Mouse (Mus musculus): ENCODE measurements around the gene Sirt2.
A peak's percentile ranks its signal among the peaks of the same experiment; 100 is the strongest.

Sirt2 gene

DNA sequence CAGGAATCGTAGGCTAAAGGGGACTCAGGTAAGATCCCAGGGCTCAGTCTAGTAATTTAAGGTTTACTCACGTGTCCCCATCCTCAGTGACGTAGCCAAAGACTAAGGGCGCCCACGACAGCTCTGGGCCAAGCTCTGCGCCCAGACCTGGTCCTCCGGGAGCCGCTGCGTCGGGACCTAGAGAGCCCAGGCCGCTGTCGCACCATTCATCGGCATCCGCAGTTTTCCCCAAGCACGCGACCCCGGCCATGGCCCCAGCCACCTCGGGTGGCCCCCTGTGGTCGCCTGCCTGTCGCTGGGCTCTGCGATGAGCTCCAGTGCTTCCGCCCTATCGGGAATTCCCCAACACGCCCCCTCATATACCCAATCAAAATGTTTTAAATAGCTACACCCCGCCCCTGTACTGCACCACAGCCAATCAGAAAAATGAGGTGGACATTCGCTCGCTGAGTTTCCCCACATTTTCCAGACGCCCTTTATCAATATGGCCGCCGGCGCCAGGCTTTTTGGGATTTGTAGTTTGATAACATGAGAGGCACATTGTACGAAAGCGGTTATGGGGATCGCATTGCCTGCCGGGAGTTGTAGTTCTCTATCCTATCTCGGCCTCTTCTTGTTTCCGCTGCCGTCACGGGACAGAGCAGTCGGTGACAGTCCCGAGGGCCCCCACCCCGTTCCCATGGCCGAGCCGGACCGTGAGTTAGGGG is at the start of gene Sirt2:
TSS of gene Sirt2 (plus strand) at position 563 of the 707 bp plus-strand sequence.
- DNase-seq (ENCODE audit: low spot score in 2 of 2), result peak; percentile 88 to 97

GRCm38 (mm10) chr7:28717726-28718125 is 48.8 kb upstream of the Sirt2 start:
- no peak for DNase-seq (ENCODE audit: low spot score in 2 of 2)

DNA sequence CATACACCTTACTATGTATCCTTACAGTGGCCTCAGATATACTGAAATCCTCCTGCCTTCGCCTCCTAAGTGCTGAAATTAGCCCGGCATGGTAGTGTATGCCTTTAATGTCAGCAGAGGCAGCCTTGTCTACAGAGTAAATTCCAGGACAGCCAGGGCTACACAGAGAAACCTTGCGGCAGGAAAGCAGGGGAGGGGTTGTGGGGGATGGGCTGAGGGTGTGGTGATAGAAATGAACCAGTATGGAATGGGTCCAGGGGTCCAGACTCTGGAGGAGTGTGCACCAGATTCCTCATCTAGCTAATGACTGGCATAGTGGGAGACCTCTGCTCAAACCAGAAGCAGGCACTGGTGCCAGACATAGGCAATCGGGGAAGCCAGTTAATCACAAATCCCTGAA is 47.4 kb upstream of the Sirt2 start:
- no peak for DNase-seq (ENCODE audit: low spot score in 2 of 2)

- DNase-seq (ENCODE audit: low spot score in 2 of 2), result no peak
Observed at GRCm38 (mm10) chr7:28719650-28720049, 46.9 kb upstream of the Sirt2 start.

DNA sequence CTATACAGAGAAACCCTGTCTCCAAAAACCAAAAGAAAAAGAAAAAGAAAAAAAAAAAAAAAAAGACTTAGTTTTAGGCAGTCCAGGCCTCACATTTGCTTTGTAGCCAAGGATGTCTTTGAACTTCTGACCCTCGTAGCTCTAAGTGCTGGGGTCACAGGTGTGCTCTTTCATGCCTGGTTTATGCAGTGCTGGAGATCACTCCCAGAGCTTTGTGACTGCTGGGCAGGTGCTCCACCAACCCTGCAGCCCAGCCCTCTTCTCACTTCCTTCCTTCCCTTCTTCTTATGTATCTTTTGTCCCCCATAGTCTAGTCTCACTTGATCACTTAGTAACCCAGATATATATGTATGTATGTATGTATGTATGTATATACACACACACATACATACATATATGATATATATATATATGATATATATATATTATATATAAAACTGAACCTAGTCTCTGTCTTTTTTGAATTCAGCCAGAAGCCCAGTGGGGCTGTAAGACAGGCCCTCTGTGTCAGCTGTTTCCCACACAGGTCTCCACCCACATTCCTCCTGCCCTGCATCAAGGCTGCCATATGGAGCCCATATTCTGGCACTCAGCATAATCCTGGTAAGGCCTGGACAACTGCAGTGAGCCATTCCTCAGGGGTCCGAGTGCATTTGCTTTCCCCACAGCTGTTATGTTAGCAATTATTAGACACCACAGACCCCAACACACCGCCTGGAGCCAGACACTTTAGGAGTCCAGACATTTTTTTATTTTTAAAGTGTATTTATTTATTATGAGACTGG is 45.6 kb upstream of the Sirt2 start:
- DNase-seq (ENCODE audit: low spot score in 2 of 2), result no peak

GRCm38 (mm10) chr7:28722079-28722478 is 44.5 kb upstream of the Sirt2 start:
- no peak for DNase-seq (ENCODE audit: low spot score in 2 of 2)

DNA sequence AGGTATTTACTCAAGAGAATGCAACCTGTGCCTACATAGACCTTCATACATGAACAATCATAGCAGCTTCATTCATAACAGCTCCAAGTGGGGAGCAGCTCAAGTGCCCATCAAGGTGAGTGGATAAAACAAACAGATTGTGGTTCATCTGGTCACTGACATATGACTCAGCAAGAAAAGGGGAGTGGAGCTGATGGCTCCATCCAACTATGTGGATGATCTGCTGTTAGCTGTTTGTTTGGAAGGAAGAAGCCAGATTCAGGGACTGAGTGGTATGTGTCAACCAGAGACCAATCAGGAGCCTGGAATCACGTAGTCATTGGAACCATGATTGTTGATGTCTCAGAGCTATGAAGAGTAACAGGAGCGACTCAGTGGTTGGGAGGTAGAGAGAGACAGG is 41.9 kb upstream of the Sirt2 start:
- no peak for DNase-seq (ENCODE audit: low spot score in 2 of 2)

GRCm38 (mm10) chr7:28726600-28726999 is 39.9 kb upstream of the Sirt2 start:
- DNase-seq (ENCODE audit: low spot score in 2 of 2), result peak; percentile 42 to 79

- no peak for DNase-seq (ENCODE audit: low spot score in 2 of 2)
Observed at GRCm38 (mm10) chr7:28727649-28728340, 38.7 kb upstream of the Sirt2 start.

GRCm38 (mm10) chr7:28732341-28733142 is 34.0 kb upstream of the Sirt2 start:
- peak; percentile 53 to 80 for DNase-seq (ENCODE audit: low spot score in 2 of 2)

DNA sequence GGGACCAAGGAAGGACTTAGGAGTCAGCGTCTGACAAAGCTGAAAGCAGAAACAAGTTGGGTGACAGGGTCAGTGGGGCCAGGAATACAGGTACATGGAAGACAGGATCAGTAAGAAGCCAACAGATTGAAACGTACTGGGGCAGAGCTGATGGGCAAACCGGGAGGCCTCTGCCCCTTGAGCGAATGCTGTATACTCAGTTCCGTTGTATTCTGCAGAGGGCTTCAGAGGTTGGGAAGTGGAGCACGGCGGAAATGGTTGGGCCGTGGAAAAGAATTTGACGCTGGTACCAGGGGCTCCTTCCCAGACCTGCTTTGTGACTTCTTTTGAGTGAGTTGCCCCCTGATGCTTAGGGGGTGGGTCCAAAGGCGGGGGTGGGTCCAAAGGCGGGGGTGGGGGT is 33.3 kb upstream of the Sirt2 start:
- no peak for DNase-seq (ENCODE audit: low spot score in 2 of 2)

DNA sequence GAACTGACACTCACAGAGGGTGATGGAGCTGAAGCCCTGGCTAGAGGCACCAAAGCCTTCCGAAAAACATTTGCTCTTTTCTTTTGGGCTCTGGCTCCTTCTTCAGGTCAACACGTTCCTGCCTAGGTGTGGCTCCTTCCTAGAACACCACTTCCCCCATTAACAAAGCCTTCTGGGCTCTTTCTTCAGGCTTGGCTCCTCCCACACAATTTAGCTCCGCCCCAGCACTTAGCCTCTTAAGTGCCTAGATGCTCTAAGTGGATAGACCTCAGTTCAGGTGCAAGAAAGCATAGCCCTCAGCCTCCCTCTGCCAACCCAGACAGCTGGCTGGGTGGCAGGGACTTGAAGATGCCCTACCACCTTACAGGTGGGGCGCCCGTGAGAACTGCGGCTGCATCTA is 30.8 kb upstream of the Sirt2 start:
- no peak for DNase-seq (ENCODE audit: low spot score in 2 of 2)

DNA sequence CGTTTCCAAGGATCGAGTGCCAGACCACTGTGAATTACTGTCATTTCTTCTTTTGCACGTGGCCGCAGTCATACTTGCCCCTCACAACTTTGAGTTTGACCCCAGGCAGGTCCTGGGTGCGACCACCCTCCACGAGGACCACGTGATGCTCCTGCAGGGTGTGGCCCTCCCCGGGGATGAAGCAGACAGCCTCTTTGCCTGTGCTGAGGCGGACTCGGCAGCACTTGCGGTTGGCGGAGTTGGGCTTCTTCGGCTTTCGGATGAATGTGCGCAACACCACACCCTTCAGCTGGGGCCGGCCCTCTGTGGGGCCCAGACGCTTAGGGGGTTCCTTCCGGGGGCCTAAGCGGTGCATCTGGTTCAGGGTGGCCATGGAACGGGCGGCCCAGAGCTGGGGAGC is 26.7 kb upstream of the Sirt2 start:
- no peak for DNase-seq (ENCODE audit: low spot score in 2 of 2)

DNA sequence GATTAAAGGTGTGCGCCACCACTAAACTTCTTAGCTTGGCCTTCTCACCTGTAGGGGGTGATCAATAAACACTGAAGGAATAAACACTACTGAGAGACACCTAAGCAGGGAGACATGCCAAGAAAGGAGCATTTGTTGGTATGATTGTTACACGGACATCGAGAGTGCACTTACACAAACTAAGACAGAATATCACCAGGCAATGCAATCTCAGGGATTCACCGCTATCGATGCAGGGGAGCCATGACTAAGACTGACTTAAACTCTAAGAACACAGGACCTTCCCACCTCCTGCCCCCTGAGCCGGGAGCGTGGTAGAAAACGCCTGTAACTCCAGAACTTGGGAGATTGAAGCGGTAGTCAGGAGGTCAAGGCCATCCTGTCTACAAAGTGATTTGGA is 25.6 kb upstream of the Sirt2 start:
- DNase-seq (ENCODE audit: low spot score in 2 of 2), result no peak

- DNase-seq (ENCODE audit: low spot score in 2 of 2), result no peak
Observed at GRCm38 (mm10) chr7:28741368-28741708, 25.2 kb upstream of the Sirt2 start.

DNA sequence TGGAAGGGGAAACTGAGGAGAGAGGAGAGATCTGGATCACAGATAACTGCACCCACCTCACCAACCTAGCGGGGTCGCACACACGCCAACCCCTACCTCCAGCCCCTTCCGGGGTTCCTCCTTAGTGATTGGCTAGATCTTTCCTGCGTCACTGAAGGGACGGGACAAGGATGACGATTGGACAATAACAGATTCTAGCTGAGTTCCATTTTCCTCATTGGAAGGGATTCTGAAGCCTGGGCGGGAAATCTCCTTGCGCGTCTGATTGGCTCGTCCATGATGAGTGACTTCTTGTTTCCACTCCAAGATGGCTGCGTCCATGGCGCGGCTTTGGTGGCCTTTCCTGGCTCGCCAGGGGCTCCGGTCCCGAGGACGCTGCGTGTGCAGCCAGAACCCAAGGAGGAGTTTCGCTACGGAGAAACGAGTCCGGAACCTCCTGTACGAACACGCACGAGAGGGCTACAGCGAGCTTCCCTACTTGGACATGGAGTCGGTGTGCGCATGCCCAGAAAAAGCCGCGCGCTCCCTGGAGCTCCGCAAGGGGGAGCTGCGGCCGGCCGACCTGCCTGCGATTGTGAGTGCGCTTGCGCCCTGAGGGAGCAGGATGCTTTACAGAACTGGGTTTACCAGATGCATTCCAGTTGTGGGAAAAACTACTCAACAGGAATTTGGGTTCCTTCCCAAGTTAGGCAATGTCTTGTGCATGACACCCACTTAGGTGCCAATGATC is 24.7 kb upstream of the Sirt2 start, which contains the start of the genes Mrps12 and Sars2:
TSS of gene Mrps12 (minus strand) at position 112 of the 730 bp plus-strand sequence.
TSS of gene Sars2 (plus strand) at position 284 of the 730 bp plus-strand sequence.
- DNase-seq (ENCODE audit: low spot score in 2 of 2), result peak; percentile 93 to 97

DNA sequence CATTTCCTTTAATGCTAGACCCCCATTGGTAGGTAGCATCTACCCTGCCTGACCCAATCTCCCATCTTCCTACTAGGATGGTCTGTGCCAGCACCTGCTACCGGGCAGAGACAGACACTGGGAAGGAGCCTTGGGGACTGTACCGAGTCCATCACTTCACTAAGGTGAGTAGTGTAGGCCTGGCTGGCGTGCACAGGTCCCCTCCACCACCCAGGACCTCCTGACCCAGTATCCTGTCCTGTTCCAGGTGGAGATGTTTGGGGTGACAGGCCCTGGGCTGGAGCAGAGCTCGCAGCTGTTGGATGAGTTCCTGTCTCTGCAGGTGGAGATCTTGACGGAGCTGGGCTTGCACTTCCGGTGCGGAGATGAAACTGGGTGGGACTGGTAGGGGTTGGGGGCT is 16.6 kb upstream of the Sirt2 start:
- no peak for DNase-seq (ENCODE audit: low spot score in 2 of 2)

DNA sequence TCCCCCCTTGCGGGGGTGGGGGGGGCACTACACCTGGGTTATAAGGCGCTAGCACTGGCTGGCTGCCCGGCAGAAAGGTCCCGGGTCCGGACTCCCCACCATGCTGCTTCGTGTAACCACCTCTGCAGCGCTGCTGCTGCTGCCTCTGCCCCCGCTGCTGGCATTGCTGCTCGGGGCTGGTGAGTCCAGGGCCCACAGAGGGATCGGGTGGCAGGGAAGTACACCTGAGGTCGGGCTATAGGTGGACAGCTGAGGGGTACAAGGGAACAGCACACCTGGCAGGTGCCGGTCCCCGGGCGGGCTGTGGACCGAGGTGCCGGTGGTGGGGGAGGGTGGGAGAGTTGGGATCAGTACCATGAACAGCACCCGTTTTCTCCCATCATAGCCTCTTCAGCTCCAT is 10.5 kb upstream of the Sirt2 start, which contains the start of gene Ccer2:
TSS of gene Ccer2 (plus strand) at position 96 of the 400 bp plus-strand sequence.
- DNase-seq (ENCODE audit: low spot score in 2 of 2), result no peak

DNA sequence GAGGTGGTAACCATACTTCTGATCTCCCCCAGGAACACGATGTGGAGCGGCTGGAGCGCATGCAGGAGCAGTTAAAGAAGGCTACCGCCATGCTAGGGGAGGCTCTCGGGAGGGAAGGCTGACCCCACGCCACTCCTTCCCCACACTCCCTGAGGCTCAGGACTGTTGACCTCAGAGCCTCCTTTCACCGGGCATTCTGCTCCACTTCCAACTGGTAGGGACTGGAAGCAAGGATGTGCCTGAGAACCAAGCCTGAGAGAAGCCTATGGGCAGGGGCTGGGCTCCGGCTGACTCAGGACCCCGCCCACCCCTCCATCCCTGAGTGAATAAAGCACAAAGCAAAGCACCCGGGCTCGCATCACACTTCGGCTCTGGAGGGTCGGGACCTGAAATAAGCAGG is 7.9 kb upstream of the Sirt2 start:
- DNase-seq (ENCODE audit: low spot score in 2 of 2), result no peak

- DNase-seq (ENCODE audit: low spot score in 2 of 2), result no peak
Observed at GRCm38 (mm10) chr7:28761907-28762306, 4.6 kb upstream of the Sirt2 start.

DNA sequence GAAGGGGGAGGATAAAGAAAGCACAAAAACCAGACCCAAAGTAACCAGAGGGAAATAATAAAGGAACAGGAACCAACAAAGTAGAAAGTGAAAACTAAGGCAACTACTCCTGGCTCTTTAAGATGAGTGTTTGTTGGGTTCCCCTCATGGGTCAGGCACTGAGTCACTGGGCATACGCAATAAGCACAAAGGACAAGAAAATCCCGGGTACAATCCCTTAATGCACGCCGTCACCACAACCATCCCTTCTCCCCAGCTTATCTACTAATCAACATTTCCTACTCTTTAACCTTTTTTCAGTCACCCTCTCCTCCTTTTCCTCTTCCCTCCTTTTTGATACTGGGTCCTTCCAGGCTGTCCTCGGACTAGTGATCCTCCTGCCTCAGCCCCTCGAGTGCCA is 1.3 kb upstream of the Sirt2 start:
- no peak for DNase-seq (ENCODE audit: low spot score in 2 of 2)
